ENCODE assay signal across 28 mouse cellular contexts in genomic region chr4:8217272-8217671, GRCm38 (mm10). TPM values are rescaled to one million over a fixed set of nuclear protein-coding genes. Genes with fewer than 3 reads are reported as not detected.
DNase-seq lines count a peak whose midpoint lies in the region; ATAC-seq and TF ChIP-seq lines count a peak whose summit lies in the region.
"Had no signal": no experiment of that assay in that cellular context is flagged by ENCODE, and none has a peak within 500 bp of the region (broad histone marks: within the 10 kb centered on the region; RNA-seq: fewer than 3 reads in every experiment).

No protein-coding gene starts in this region.

- WGBS in heart, embryonic 10.5 days = 51% methylated on average over 5 of the region's 5 CpGs
- WGBS in lung, embryonic 15.5 days = 53% methylated on average over 5 of the region's 5 CpGs
- 63% methylated on average over 5 of the region's 5 CpGs for WGBS in intestine, embryonic 15.5 days
- WGBS in thymus, adult 2 months = 45% methylated on average over 5 of the region's 5 CpGs

- H3K4me1 ChIP-seq in heart, embryonic 10.5 days = peaks cover 20% of the 10 kb centered on the region
- H3K4me1 ChIP-seq in lung, embryonic 15.5 days = 0 out of 2 replicates have a peak, but pooled peaks cover 3% of the 10 kb centered on the region
- H3K4me1 ChIP-seq in intestine, embryonic 15.5 days (replicated peaks) = 0 out of 2 replicates have a peak, but pooled peaks cover 12% of the 10 kb centered on the region
- no peaks in the 10 kb centered on the region for H3K4me1 ChIP-seq in thymus, adult 2 months (replicated peaks; ENCODE audit: control insufficient read depth, insufficient read depth, low read length)
- H3K4me1 ChIP-seq: embryonic facial prominence, embryonic 13.5 days; forebrain, embryonic 15.5 days had no signal

- TF ChIP-seq CTCF in thymus, adult 2 months (IDR thresholded peaks at IDR 0.05; ENCODE audit: borderline replicate concordance, control insufficient read depth, extremely low read depth, insufficient read depth, low read length, poor library complexity) = no peak

- H3K27ac ChIP-seq in heart, embryonic 10.5 days = peak overlapping the region; percentile 13; the same call in 1 of the 2 replicates
- peak overlapping the region; percentile 39; the same call in 1 of the 2 replicates for H3K27ac ChIP-seq in lung, embryonic 15.5 days
- H3K27ac ChIP-seq in intestine, embryonic 15.5 days = no peak overlapping the region
- H3K27ac ChIP-seq in thymus, adult 2 months (ENCODE audit: control insufficient read depth, insufficient read depth, low read length) = no peak overlapping the region
- H3K27ac ChIP-seq: embryonic facial prominence, embryonic 10.5 days; embryonic facial prominence, embryonic 13.5 days; forebrain, embryonic 12.5 days; forebrain, embryonic 15.5 days; heart, adult 2 months; heart, embryonic 15.5 days; hindbrain, embryonic 14.5 days; hindbrain, postnatal 0 days had no signal

- H3K9ac ChIP-seq in lung, embryonic 15.5 days = no peak overlapping the region
- H3K9ac ChIP-seq in intestine, embryonic 15.5 days = no peak overlapping the region
- H3K9ac ChIP-seq: embryonic facial prominence, embryonic 13.5 days; forebrain, embryonic 12.5 days; forebrain, embryonic 15.5 days; heart, embryonic 15.5 days; hindbrain, embryonic 14.5 days had no signal

- no peak overlapping the region for H3K4me2 ChIP-seq in lung, embryonic 15.5 days
- H3K4me2 ChIP-seq in intestine, embryonic 15.5 days (replicated peaks) = no peak overlapping the region
- H3K4me2 ChIP-seq: embryonic facial prominence, embryonic 13.5 days; forebrain, embryonic 12.5 days; forebrain, embryonic 15.5 days; heart, embryonic 11.5 days; heart, embryonic 15.5 days; hindbrain, embryonic 14.5 days had no signal

- intact Hi-C loops in heart, postnatal 25 days (cut with DNase I) = no loop called here

- H3K27me3 ChIP-seq in heart, embryonic 10.5 days (ENCODE audit: insufficient read depth, poor library complexity, severe bottlenecking) = no peaks in the 10 kb centered on the region
- no peaks in the 10 kb centered on the region for H3K27me3 ChIP-seq in lung, embryonic 15.5 days
- no peaks in the 10 kb centered on the region for H3K27me3 ChIP-seq in intestine, embryonic 15.5 days (replicated peaks)
- H3K27me3 ChIP-seq in thymus, adult 2 months (ENCODE audit: control insufficient read depth, insufficient read depth, low read length) = no peaks in the 10 kb centered on the region
- H3K27me3 ChIP-seq: embryonic facial prominence, embryonic 13.5 days; forebrain, embryonic 12.5 days; forebrain, embryonic 15.5 days; heart, embryonic 15.5 days had no signal

- no peak overlapping the region for H3K4me3 ChIP-seq in heart, embryonic 10.5 days
- no peak overlapping the region for H3K4me3 ChIP-seq in lung, embryonic 15.5 days
- H3K4me3 ChIP-seq in intestine, embryonic 15.5 days (replicated peaks) = no peak overlapping the region
- no peak overlapping the region for H3K4me3 ChIP-seq in thymus, adult 2 months (ENCODE audit: control insufficient read depth, insufficient read depth, low read length)
- H3K4me3 ChIP-seq: embryonic facial prominence, embryonic 10.5 days; embryonic facial prominence, embryonic 13.5 days; erythroblast, embryonic 14.5 days; forebrain, embryonic 12.5 days; forebrain, embryonic 15.5 days; heart, adult 2 months; heart, embryonic 15.5 days had no signal

- ATAC-seq in lung, embryonic 15.5 days (ENCODE audit: borderline replicate concordance, extremely low read depth, low FRiP score, low TSS enrichment) = no peak
- ATAC-seq in intestine, embryonic 15.5 days = 0 out of 2 replicates have a peak, but pooled peaks have one; percentile 5
- peak; percentile 61 for ATAC-seq in megakaryocyte-erythroid progenitor cell, adult 5-6 weeks (replicated peaks; ENCODE audit: low FRiP score, low TSS enrichment, poor library complexity, severe bottlenecking)
- ATAC-seq: hindbrain, postnatal 0 days; inflammation-experienced regulatory T-cells, adult 6 months had no signal

- no peak for DNase-seq in heart, embryonic 10.5 days (ENCODE audit: low spot score)
- no peak for DNase-seq in heart, postnatal 25 days (ENCODE audit: low spot score)
- no peak for DNase-seq in lung, adult 18-20 months
- DNase-seq in thymus, adult 2 months = no peak
- no peak for DNase-seq in layer of hippocampus, postnatal 10 days (ENCODE audit: low spot score in 2 of 2)
- DNase-seq: adrenal gland, adult 2 months; adrenal gland, postnatal 14 days; cerebellum, adult 11 months; cerebellum, adult 2 months; cerebellum, adult 9-11 months; cerebellum, postnatal 36 days; gastrocnemius, postnatal 25 days; heart, adult 2 months; heart, postnatal 10 days; heart, postnatal 4 days had no signal

- no peak for TF ChIP-seq POLR2A in thymus, adult 2 months (IDR thresholded peaks at IDR 0.05; ENCODE audit: control insufficient read depth, extremely low read depth, insufficient read depth, low read length, poor library complexity)

- H3K36me3 ChIP-seq in heart, embryonic 10.5 days = no peaks in the 10 kb centered on the region
- no peaks in the 10 kb centered on the region for H3K36me3 ChIP-seq in lung, embryonic 15.5 days
- H3K36me3 ChIP-seq in intestine, embryonic 15.5 days = no peaks in the 10 kb centered on the region
- H3K36me3 ChIP-seq in thymus, adult 2 months (ENCODE audit: control insufficient read depth, insufficient read depth, low read length) = no peaks in the 10 kb centered on the region
- H3K36me3 ChIP-seq: embryonic facial prominence, embryonic 10.5 days; embryonic facial prominence, embryonic 13.5 days; forebrain, embryonic 12.5 days; forebrain, embryonic 15.5 days; heart, embryonic 15.5 days had no signal

- H3K9me3 ChIP-seq in heart, embryonic 10.5 days = no peaks in the 10 kb centered on the region
- H3K9me3 ChIP-seq in lung, embryonic 15.5 days = no peaks in the 10 kb centered on the region
- no peaks in the 10 kb centered on the region for H3K9me3 ChIP-seq in intestine, embryonic 15.5 days
- H3K9me3 ChIP-seq: embryonic facial prominence, embryonic 10.5 days; embryonic facial prominence, embryonic 13.5 days; forebrain, embryonic 12.5 days; forebrain, embryonic 15.5 days; heart, embryonic 15.5 days had no signal

RNA-seq across cellular contexts. Expression of gene Car8, which starts 21.6 kb away (rescaled TPM):
- 4.5 and 6.0 TPM in 2 replicates for polyA plus RNA-seq in heart, embryonic 10.5 days (2016; fragmentation: Nextera tagmentation; extraction: Ambion mirVana)
- 10 to 100 TPM; 10.8 to 11.7 TPM for total RNA-seq in heart, postnatal 25 days (2021)
- polyA plus RNA-seq in lung, embryonic 15.5 days (2015; fragmentation: Nextera tagmentation; extraction: Ambion mirVana) = 9.9 and 10.7 TPM in 2 replicates
- polyA plus RNA-seq in intestine, embryonic 15.5 days (2015; fragmentation: Nextera tagmentation; extraction: Ambion mirVana) = 40.8 and 44.2 TPM in 2 replicates
- total RNA-seq in megakaryocyte-erythroid progenitor cell, adult 5-6 weeks (2014; fragmentation: Nextera tagmentation) = 0.32 TPM in 1 of 2 replicates, not detected in the other
- not detected in 2 replicates for total RNA-seq in megakaryocyte-erythroid progenitor cell, adult 5-6 weeks (2017)
- polyA plus RNA-seq in thymus, adult 2 months (2012; rRNA removed) = 0.19 and 0.35 TPM in 2 replicates
- 10 to 100 TPM in 1 of 2 experiments, 1 to 10 TPM in 1; 9.7 to 10.2 TPM for total RNA-seq in layer of hippocampus, postnatal 10 days (2021)
- polyA plus RNA-seq: erythroblast, embryonic 14.5 days had no signal

Comparison
In these comparisons a context has a peak if more than half of its experiments do, and no peak if none do; other contexts are left out.
1. H3K27ac ChIP-seq: peak in heart, embryonic 10.5 days (single experiment) and lung, embryonic 15.5 days (single experiment); none in intestine, embryonic 15.5 days (single experiment) and thymus, adult 2 months (single experiment).